Mouse (Mus musculus) bone marrow, adult 2 months (tissue): ENCODE measurements at regions not wholly inside any gene's neighbourhood (a gene's known extent, or its start where the extent isn't known, plus 50 kb on each side); places are given as distances from the start of the nearest gene placed in this dataset.

Source experiments
- H3K27ac ChIP-seq: fragments of 200-500 bp; 2 replicates; pipeline ENCODE4 v1.5.1; 2012; ENCODE audit warnings: low read depth, mild to moderate bottlenecking, control low read depth, inconsistent platforms, low read length; ENCODE audit not compliant: control insufficient read depth, poor library complexity, insufficient read depth
- H3K4me1 ChIP-seq: fragments of 200-500 bp; 2 replicates; pipeline ENCODE4 v1.6.1; 2011; ENCODE audit warnings: low read length; ENCODE audit not compliant: control insufficient read depth, insufficient read depth
- H3K4me3 ChIP-seq: fragments of 200-500 bp; replicated peaks from 2 replicates; pipeline ENCODE3; 2011; ENCODE audit warnings: mild to moderate bottlenecking, low read depth, low read length, control low read depth; ENCODE audit not compliant: control insufficient read depth
- CTCF ChIP-seq: fragments of 200-500 bp; IDR thresholded peaks from 2 replicates; pipeline ENCODE4 v1.5.1; 2011; ENCODE audit warnings: low read length, control low read depth; ENCODE audit not compliant: control insufficient read depth, insufficient read depth
- POLR2A ChIP-seq: fragments of 200-500 bp; IDR thresholded peaks from 2 replicates; pipeline ENCODE4 v1.6.1; 2011; ENCODE audit warnings: low read depth, mild to moderate bottlenecking, control low read depth, low read length, borderline replicate concordance; ENCODE audit not compliant: control insufficient read depth
- WGBS: fragments of 180-500 bp; shearing (Covaris S2); methylation state at CpG from one replicate; pipeline ENCODE4 v1.1.7; 2018; 5-methylcytosine and 5-hydroxymethylcytosine counted together

GRCm38 (mm10) chr2:178631336-178631735 is 201.0 kb downstream of the Cdh26 start:
- WGBS, result 64% methylated on average over 3 of the region's 3 CpGs
- Histone ChIP-seq H3K27ac (no peak overlapping the region), H3K4me3 (no peak overlapping the region), H3K4me1 (no peaks in the 10 kb centered on the region)
- TF ChIP-seq POLR2A (no peak), CTCF (no peak)

GRCm38 (mm10) chr2:178631966-178632365 is 201.6 kb downstream of the Cdh26 start:
- Histone ChIP-seq H3K4me1 (no peaks in the 10 kb centered on the region), H3K27ac (no peak overlapping the region), H3K4me3 (no peak overlapping the region)
- TF ChIP-seq POLR2A (no peak), CTCF (no peak)
- WGBS, result 81% methylated on average over 12 of the region's 12 CpGs

GRCm38 (mm10) chr2:178632831-178633585 is 202.7 kb downstream of the Cdh26 start:
- H3K4me3 ChIP-seq, result no peak overlapping the region
- TF ChIP-seq CTCF, result no peak
- no peak for TF ChIP-seq POLR2A
- 87% methylated on average over 13 of the region's 13 CpGs for WGBS
- H3K27ac ChIP-seq, result no peak overlapping the region
- no peaks in the 10 kb centered on the region for H3K4me1 ChIP-seq

GRCm38 (mm10) chr2:178634116-178634515 is 203.8 kb downstream of the Cdh26 start:
- no peak for TF ChIP-seq CTCF
- WGBS, result 63% methylated on average over 10 of the region's 10 CpGs
- Histone ChIP-seq H3K4me1 (no peaks in the 10 kb centered on the region), H3K4me3 (no peak overlapping the region), H3K27ac (no peak overlapping the region)

- 45% methylated on average over 4 of the region's 4 CpGs for WGBS
- Histone ChIP-seq H3K4me1 (no peaks in the 10 kb centered on the region), H3K4me3 (no peak overlapping the region), H3K27ac (no peak overlapping the region)
- TF ChIP-seq POLR2A (no peak), CTCF (no peak)
Observed at GRCm38 (mm10) chr2:178635685-178636084, 205.4 kb downstream of the Cdh26 start.

GRCm38 (mm10) chr2:178636901-178637300 is 206.6 kb downstream of the Cdh26 start:
- H3K4me1 ChIP-seq, result no peaks in the 10 kb centered on the region
- H3K27ac ChIP-seq, result no peak overlapping the region
- H3K4me3 ChIP-seq, result no peak overlapping the region
- no peak for TF ChIP-seq CTCF
- TF ChIP-seq POLR2A, result no peak
- 81% methylated on average over 9 of the region's 9 CpGs for WGBS

- no peak overlapping the region for H3K27ac ChIP-seq
- no peak for TF ChIP-seq POLR2A
- no peak for TF ChIP-seq CTCF
- WGBS, result 78% methylated on average over 16 of the region's 16 CpGs
Observed at GRCm38 (mm10) chr2:178642137-178643052, 212.1 kb downstream of the Cdh26 start.

GRCm38 (mm10) chr2:178643053-178643402 is 212.7 kb downstream of the Cdh26 start:
- 85% methylated on average over 11 of the region's 11 CpGs for WGBS
- Histone ChIP-seq H3K4me1 (no peaks in the 10 kb centered on the region), H3K4me3 (no peak overlapping the region), H3K27ac (no peak overlapping the region)
- TF ChIP-seq CTCF (no peak), POLR2A (no peak)

More at GRCm38 (mm10) chr2:178642137-178643052, 212.1 kb downstream of the Cdh26 start:
- no peak overlapping the region for H3K4me3 ChIP-seq
- no peaks in the 10 kb centered on the region for H3K4me1 ChIP-seq
